Mouse (Mus musculus) stomach, embryonic 14.5 days (tissue): ENCODE measurements around the gene 2010111I01Rik. TPM values are rescaled to one million over a fixed set of nuclear protein-coding genes. Genes with fewer than 3 reads are reported as not detected.

Experiments
- ATAC-seq: fragments of 200-750 bp; cut with Nextera tagmentation; 2 replicates; pipeline ENCODE4 v1.8.0; 2017; ENCODE audit warnings: low read depth, moderate TSS enrichment; ENCODE audit not compliant: insufficient number of reproducible peaks, insufficient read depth, low FRiP score
- H3K27ac ChIP-seq: fragments of 300-500 bp; sonication (generic); 2 replicates; pipeline ENCODE4 v1.5.1; 2014; ENCODE audit warnings: mild to moderate bottlenecking, low read length, moderate library complexity, mixed read lengths
- H3K27me3 ChIP-seq: fragments of 300-500 bp; sonication (generic); 2 replicates; pipeline ENCODE4 v1.6.1; 2014; ENCODE audit warnings: low read length, control low read depth, mixed read lengths; ENCODE audit not compliant: control insufficient read depth, insufficient read depth
- H3K36me3 ChIP-seq: fragments of 300-500 bp; sonication (generic); 2 replicates; pipeline ENCODE4 v1.6.1; 2014; ENCODE audit warnings: mild to moderate bottlenecking, control low read depth, low read length, moderate library complexity, mixed read lengths; ENCODE audit not compliant: control insufficient read depth, insufficient read depth
- H3K4me1 ChIP-seq: fragments of 300-500 bp; sonication (generic); 2 replicates; pipeline ENCODE4 v1.6.1; 2014; ENCODE audit warnings: low read length, control low read depth, mixed read lengths; ENCODE audit not compliant: control insufficient read depth, insufficient read depth
- H3K4me2 ChIP-seq: fragments of 300-500 bp; sonication (generic); replicated peaks from 2 replicates; pipeline ENCODE4 v1.6.1; 2014; ENCODE audit warnings: low read depth, low read length, control low read depth
- H3K4me3 ChIP-seq: fragments of 300-500 bp; sonication (generic); 2 replicates; pipeline ENCODE4 v1.5.1; 2014; ENCODE audit warnings: low read depth, low read length, control low read depth
- H3K9ac ChIP-seq: fragments of 300-500 bp; sonication (generic); replicated peaks from 2 replicates; pipeline ENCODE4 v1.6.1; 2014; ENCODE audit warnings: low read depth, mild to moderate bottlenecking, control low read depth, low read length, moderate library complexity, mixed read lengths
- H3K9me3 ChIP-seq: fragments of 300-500 bp; sonication (generic); 2 replicates; pipeline ENCODE4 v1.6.1; 2016; ENCODE audit warnings: low read depth, low read length, control low read depth; ENCODE audit not compliant: control insufficient read depth
- WGBS: fragments of 180-500 bp; shearing (Covaris S2); extraction: QIAGEN DNeasy Blood & Tissue Kit; methylation state at CpG from one replicate; pipeline ENCODE4 v1.1.7; 2014; 5-methylcytosine and 5-hydroxymethylcytosine counted together
- polyA plus RNA-seq: library from polyadenylated mRNA; unstranded; fragments of >200 nt; fragmentation: Nextera tagmentation; extraction: Ambion mirVana; gene quantifications from 2 replicates; pipeline ENCODE4 v1.2.1, GENCODE M21; 2014

Gene 2010111I01Rik
- polyA plus RNA-seq, 1 experiment from 2014 or later, result 140 TPM

DNA sequence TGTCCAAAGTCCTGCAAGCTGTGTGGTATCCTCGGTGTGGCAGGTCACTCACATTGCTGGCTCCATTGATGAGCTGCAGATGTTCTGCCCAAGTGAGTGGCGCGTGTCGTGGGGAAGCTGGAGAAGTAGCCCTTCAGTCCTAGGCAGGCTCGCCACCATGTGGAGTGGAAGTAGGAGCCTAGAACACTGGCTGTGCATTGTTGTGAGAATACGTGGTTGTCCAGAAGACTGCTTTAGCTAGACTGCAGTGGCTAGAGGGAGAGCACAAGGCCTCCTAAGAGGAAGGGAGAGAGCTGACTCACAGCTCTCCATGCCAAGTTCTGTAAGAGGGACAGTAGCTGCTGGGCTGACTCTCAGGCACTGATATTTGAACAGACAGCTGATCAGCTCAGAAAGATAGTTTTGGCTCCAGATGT, 293.5 kb downstream of the 2010111I01Rik start:
- Histone ChIP-seq H3K27me3 (no peaks in the 10 kb centered on the region), H3K4me1 (peaks cover 19% of the 10 kb centered on the region; the same call in 1 of the 2 replicates), H3K4me2 (no peak overlapping the region), H3K9me3 (no peaks in the 10 kb centered on the region), H3K36me3 (peaks cover 14% of the 10 kb centered on the region; the same call in 1 of the 2 replicates), H3K27ac (no peak overlapping the region), H3K9ac (no peak overlapping the region), H3K4me3 (no peak overlapping the region)
- no peak for ATAC-seq
- 78% methylated on average over 6 of the region's 6 CpGs for WGBS

DNA sequence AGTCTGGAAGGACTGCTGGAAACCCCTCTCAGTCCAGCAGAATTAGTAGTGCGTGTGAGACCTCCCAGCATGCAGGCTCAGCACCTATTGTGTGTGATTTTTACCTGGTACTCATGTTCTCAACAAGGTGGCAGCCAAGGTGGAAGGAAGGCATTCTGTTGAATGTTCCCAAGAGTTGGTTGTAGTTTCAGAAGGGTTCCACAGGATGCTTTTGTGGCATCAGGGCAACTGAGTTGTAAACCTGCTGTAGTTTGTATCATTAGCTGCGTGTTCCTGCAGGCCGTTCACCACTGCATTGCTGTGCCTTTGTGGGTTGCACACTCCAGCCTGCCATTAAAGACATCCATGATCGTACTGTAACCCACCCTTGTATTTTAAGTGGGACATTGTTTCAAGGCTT, 294.0 kb downstream of the 2010111I01Rik start:
- Histone ChIP-seq H3K4me1 (peaks cover 19% of the 10 kb centered on the region; the same call in 1 of the 2 replicates), H3K9me3 (no peaks in the 10 kb centered on the region), H3K9ac (no peak overlapping the region), H3K4me3 (no peak overlapping the region), H3K27me3 (no peaks in the 10 kb centered on the region), H3K36me3 (peaks cover 16% of the 10 kb centered on the region), H3K27ac (0 out of 2 replicates have a peak overlapping the region, but pooled peaks have one; percentile 4), H3K4me2 (no peak overlapping the region)
- WGBS, result 82% methylated on average over 4 of the region's 4 CpGs
- no peak for ATAC-seq

DNA sequence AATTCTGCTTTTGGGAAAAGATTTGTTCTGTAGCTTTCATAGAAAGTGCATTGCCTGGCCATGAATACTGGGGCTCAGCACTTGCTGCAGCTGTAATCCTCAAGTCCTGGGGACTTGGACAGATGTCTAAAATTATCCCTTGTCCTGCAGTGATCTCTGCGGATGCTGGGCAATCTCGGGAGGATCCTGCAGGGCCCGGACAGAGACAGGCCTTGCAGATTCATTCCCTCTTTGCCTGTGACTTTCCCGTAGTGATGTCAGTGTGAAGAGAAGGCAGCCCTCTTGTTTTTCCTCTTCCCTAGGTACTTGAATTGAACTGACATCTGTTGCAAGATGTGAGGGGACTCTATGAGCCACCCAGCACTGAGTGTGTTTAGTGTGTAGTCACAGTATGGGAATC, 295.4 kb downstream of the 2010111I01Rik start:
- Histone ChIP-seq H3K36me3 (peaks cover 13% of the 10 kb centered on the region), H3K4me2 (no peak overlapping the region), H3K9ac (no peak overlapping the region), H3K4me1 (peaks cover 19% of the 10 kb centered on the region; the same call in 1 of the 2 replicates), H3K27ac (peak overlapping the region; percentile 55; the same call in 1 of the 2 replicates), H3K27me3 (no peaks in the 10 kb centered on the region), H3K4me3 (no peak overlapping the region), H3K9me3 (no peaks in the 10 kb centered on the region)
- no peak for ATAC-seq
- WGBS, result 67% methylated on average over 4 of the region's 4 CpGs

DNA sequence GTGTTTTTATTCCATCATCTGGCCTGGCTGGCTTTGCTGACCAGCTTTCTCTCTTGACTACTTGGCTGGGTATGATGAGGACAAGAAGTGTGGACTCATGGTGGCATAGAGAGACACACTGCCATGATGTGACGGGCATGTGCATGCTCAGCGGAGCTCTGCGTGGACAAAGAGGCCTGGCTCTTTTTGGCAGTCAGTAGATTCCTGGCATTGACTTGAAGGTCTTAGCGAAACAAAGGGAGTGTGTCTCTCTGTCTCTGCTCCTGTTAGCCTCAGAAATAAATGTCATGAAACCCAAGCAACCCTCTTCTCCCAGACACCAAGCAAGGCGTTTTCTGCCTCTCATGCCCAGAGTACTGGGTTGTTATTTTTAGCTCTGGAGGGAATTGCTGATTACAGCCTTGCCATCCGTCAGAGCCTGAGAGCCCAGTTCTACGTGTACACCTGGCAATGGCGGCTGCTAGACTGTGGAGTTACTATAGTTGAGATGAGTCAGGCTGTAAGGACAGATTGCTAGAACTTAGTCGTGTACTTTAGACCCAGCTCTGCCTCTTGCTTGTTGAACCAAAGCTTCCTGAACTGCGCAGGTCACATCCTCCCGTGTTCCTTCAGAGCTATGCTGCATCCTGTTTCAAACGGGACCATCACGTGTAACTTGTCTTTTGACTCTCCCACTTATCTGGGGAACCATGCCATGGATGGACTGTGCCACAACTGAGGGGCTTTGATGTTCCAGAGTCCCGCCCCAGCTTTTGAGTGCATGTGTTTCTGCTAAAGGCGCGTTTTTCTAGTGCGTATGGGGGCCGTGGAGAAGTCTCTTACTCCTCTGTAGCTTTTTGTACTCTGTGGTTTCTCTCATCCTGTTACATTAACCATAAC, 296.3 kb downstream of the 2010111I01Rik start:
- H3K27ac ChIP-seq, result peak overlapping the region; percentile 17; the same call in 1 of the 2 replicates
- H3K9me3 ChIP-seq, result no peaks in the 10 kb centered on the region
- H3K9ac ChIP-seq, result no peak overlapping the region
- H3K4me1 ChIP-seq, result peaks cover 13% of the 10 kb centered on the region
- no peak overlapping the region for H3K4me2 ChIP-seq
- peaks cover 13% of the 10 kb centered on the region for H3K36me3 ChIP-seq
- ATAC-seq, result no peak
- 62% methylated on average over 18 of the region's 18 CpGs for WGBS
- H3K4me3 ChIP-seq, result no peak overlapping the region
- H3K27me3 ChIP-seq, result no peaks in the 10 kb centered on the region

DNA sequence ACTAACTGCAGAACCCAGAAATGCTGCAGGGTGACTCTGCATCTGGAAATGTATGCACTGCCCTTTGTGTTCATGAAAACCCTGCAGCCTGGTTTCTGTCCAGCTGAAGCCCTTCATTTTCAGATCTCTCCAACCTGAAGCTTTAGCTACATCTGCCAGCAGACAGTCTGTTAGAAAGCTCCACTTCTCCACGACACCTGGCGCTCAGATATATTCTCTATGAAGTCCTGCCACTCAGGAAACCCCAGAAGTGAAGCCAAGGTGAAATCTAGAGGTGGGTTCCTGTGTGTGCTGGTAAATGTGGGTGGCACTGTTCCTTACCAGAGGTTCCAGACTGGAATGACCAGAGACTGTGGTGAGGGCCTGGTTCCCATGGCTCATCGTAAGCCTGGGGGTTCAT, 297.0 kb downstream of the 2010111I01Rik start:
- no peak overlapping the region for H3K4me2 ChIP-seq
- H3K27me3 ChIP-seq, result no peaks in the 10 kb centered on the region
- peaks cover 17% of the 10 kb centered on the region for H3K4me1 ChIP-seq
- WGBS, result 91% methylated on average over 3 of the region's 3 CpGs
- H3K27ac ChIP-seq, result no peak overlapping the region
- H3K4me3 ChIP-seq, result no peak overlapping the region
- H3K36me3 ChIP-seq, result peaks cover 13% of the 10 kb centered on the region
- no peak overlapping the region for H3K9ac ChIP-seq
- no peaks in the 10 kb centered on the region for H3K9me3 ChIP-seq
- no peak for ATAC-seq

DNA sequence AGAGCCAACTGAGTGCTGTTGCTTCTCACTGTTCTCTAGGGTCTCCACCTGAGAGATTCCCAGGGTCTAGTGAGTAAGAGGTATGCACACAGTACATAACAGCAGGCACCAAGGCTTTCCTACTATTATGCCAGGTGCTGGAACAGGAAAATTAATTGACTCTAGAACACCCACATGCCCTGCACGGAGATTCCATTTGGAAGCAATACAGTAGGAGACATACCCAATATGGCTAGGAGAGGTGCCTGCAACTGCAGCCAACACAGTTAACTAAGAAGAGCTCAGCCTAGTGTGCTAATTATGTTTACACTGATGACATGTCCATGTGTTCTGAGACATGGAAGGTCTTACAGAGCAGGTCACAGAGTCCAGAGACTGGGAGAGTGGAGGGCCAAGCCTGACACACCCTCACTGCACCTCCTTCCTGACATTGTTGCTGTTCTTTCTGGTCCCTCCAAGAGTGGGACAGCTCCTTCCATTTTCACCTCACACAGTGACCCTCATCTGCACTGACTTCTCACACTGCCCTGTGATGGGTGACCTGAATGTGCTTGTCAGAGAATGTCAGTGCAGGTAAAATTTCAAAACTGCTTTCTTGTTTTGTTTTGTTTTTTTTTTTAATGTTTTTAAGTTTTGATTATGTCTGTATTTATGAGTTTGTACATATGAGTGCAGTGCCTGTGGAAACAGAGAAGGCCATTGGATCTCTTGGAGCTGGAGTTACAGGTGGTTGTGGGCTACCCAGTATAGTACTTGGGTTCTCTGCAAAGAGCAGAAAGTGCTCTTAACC, 297.7 kb downstream of the 2010111I01Rik start:
- H3K27me3 ChIP-seq, result no peaks in the 10 kb centered on the region
- H3K4me1 ChIP-seq, result peaks cover 24% of the 10 kb centered on the region
- no peak overlapping the region for H3K27ac ChIP-seq
- no peak overlapping the region for H3K9ac ChIP-seq
- WGBS, result 82% methylated on average over 1 of the region's 1 CpGs
- H3K4me2 ChIP-seq, result no peak overlapping the region
- no peak overlapping the region for H3K4me3 ChIP-seq
- H3K9me3 ChIP-seq, result no peaks in the 10 kb centered on the region
- peaks cover 10% of the 10 kb centered on the region for H3K36me3 ChIP-seq
- ATAC-seq, result no peak

DNA sequence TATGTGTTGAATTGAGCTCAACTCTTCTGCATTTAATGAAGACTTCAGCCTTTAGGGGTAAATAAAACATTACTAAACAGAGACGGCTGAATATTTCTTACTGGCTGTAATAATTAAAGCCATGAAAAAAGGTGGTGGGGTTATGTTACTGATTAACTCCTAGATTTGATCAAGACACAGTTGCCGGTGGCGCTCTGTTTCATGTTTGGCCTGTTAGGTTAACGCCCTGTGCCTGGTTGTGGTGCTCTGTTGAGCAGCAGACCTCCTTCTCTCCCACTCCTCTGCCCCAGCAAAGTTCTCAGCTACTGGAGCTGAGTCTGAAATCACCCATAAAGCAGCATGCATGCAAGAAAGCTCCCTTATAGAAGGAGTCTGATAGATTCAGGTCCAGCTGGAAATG, 303.7 kb downstream of the 2010111I01Rik start:
- no peaks in the 10 kb centered on the region for H3K9me3 ChIP-seq
- ATAC-seq, result no peak
- H3K4me3 ChIP-seq, result no peak overlapping the region
- H3K4me1 ChIP-seq, result peaks cover 48% of the 10 kb centered on the region
- H3K9ac ChIP-seq, result no peak overlapping the region
- H3K36me3 ChIP-seq, result peaks cover under 1% of the 10 kb centered on the region
- no peaks in the 10 kb centered on the region for H3K27me3 ChIP-seq
- 69% methylated on average over 4 of the region's 4 CpGs for WGBS
- no peak overlapping the region; the same call in 1 of the 2 replicates for H3K27ac ChIP-seq
- no peak overlapping the region for H3K4me2 ChIP-seq

DNA sequence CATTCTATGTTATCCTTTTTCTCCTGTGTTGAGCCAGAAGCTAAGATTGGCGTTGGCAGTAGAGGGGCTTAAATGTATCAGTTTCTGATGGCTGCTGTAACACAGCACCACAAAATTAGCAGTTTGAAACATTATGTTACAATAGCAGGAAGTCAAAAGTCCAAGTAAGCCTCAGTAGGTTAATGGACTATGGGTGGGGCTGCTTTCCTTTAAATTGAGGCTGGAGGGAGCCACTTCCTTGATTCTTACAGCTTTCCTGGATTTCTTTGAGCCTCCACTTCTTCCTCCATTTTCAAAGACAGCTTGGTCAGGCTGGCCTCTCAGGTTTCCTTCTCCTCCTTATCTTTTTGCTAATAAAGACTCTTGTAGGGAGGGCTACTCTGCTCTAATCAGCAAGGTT, 304.1 kb downstream of the 2010111I01Rik start:
- Histone ChIP-seq H3K9me3 (no peaks in the 10 kb centered on the region), H3K27me3 (no peaks in the 10 kb centered on the region), H3K4me1 (peaks cover 48% of the 10 kb centered on the region), H3K9ac (no peak overlapping the region), H3K4me2 (no peak overlapping the region), H3K4me3 (no peak overlapping the region), H3K36me3 (no peaks in the 10 kb centered on the region; the same call in 1 of the 2 replicates), H3K27ac (no peak overlapping the region; the same call in 1 of the 2 replicates)
- ATAC-seq, result no peak
- WGBS, result 77% methylated on average over 1 of the region's 1 CpGs
